Comparison of ENCODE assay signal across 21 mouse cellular contexts in the genomic region with DNA sequence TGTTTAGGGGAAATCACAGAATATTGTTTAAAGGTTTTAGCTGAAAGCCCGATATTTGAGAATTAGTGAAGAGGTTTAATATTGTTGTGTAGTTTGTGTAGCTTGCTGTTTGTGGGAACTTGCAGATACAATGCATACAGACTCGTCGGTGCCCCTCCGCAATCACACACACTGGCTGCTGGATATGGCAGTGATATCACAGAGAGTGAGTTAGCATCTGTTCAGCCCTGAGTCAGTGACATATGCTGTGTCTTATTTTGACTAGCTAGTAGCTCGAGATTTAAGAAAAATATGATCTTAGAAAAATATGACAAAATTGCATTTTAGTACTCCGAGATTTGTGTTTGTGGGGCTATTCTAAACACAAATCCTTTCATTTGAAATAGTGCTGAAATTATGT. TPM values are rescaled to one million over a fixed set of nuclear protein-coding genes. Genes with fewer than 3 reads are reported as not detected.
DNase-seq lines count a peak whose midpoint lies in the region; ATAC-seq and TF ChIP-seq lines count a peak whose summit lies in the region.
"Had no signal": no experiment of that assay in that cellular context is flagged by ENCODE, and none has a peak within 500 bp of the region (broad histone marks: within the 10 kb centered on the region; RNA-seq: fewer than 3 reads in every experiment).

No protein-coding gene starts in this region.

- TF ChIP-seq CTCF in forebrain, postnatal 0 days (IDR thresholded peaks at IDR 0.05; ENCODE audit: low read depth): no peak
- no peak for TF ChIP-seq CTCF in brain, embryonic 14.5 days (IDR thresholded peaks at IDR 0.05; ENCODE audit: borderline replicate concordance, extremely low read depth, insufficient read depth, insufficient read length)

- H3K27me3 ChIP-seq in forebrain, postnatal 0 days (ENCODE audit: insufficient read depth, low read length): no peaks in the 10 kb centered on the region
- no peaks in the 10 kb centered on the region for H3K27me3 ChIP-seq in forebrain, embryonic 10.5 days (ENCODE audit: poor library complexity, severe bottlenecking)
- H3K27me3 ChIP-seq: embryonic facial prominence, embryonic 12.5 days; heart, embryonic 12.5 days; hindbrain, embryonic 15.5 days had no signal

- intact Hi-C loops in left cerebral cortex, postnatal 25 days (cut with DNase I): no loop called here
- intact Hi-C loops in left cerebral cortex, postnatal 36 days (cut with DNase I): no loop called here

- no peak overlapping the region for H3K27ac ChIP-seq in forebrain, postnatal 0 days (ENCODE audit: low read depth, low read length)
- H3K27ac ChIP-seq in forebrain, embryonic 10.5 days: no peak overlapping the region
- H3K27ac ChIP-seq: embryonic facial prominence, embryonic 12.5 days; gastrocnemius, adult 2 months; hindbrain, embryonic 10.5 days; hindbrain, embryonic 15.5 days had no signal

- no peaks in the 10 kb centered on the region for H3K36me3 ChIP-seq in forebrain, postnatal 0 days (ENCODE audit: insufficient read depth)
- H3K36me3 ChIP-seq in forebrain, embryonic 10.5 days (replicated peaks): no peaks in the 10 kb centered on the region; the same call in 1 of the 2 replicates
- H3K36me3 ChIP-seq: embryonic facial prominence, embryonic 12.5 days; hindbrain, embryonic 10.5 days; hindbrain, embryonic 15.5 days had no signal

- no peaks in the 10 kb centered on the region for H3K9me3 ChIP-seq in forebrain, postnatal 0 days (ENCODE audit: low read length)
- H3K9me3 ChIP-seq in forebrain, embryonic 10.5 days: no peaks in the 10 kb centered on the region
- H3K9me3 ChIP-seq: embryonic facial prominence, embryonic 12.5 days; heart, embryonic 12.5 days; hindbrain, embryonic 10.5 days had no signal

- ATAC-seq in forebrain, postnatal 0 days: peak; percentile 82
- no peak for ATAC-seq in erythroid progenitor cell, adult 5-6 weeks (replicated peaks; ENCODE audit: low FRiP score, poor library complexity, severe bottlenecking)
- ATAC-seq: intestine, embryonic 16.5 days had no signal

- DNase-seq in forebrain, postnatal 0 days: peak; percentile 39
- DNase-seq in forebrain, embryonic 10.5 days (ENCODE audit: extremely low spot score, low spot score): no peak
- peak; percentile 8 to 67 for DNase-seq in left cerebral cortex, postnatal 25 days (ENCODE audit: low spot score in 2 of 2)
- DNase-seq in left cerebral cortex, postnatal 36 days (ENCODE audit: low spot score in 2 of 2): no peak
- DNase-seq in brain, embryonic 14.5 days (ENCODE audit: low read depth): peak; percentile 60
- DNase-seq: adrenal gland, adult 2 months; adrenal gland, postnatal 25 days; cerebellum, adult 11 months; cerebellum, adult 8-10 months; cerebellum, postnatal 14 days; embryo, embryonic 11 days; gastrocnemius, adult 2 months; gastrocnemius, postnatal 25 days had no signal

- no peak overlapping the region for H3K9ac ChIP-seq in forebrain, postnatal 0 days
- H3K9ac ChIP-seq: embryonic facial prominence, embryonic 12.5 days; heart, embryonic 12.5 days; hindbrain, embryonic 15.5 days had no signal

- no peak for TF ChIP-seq POLR2A in brain, embryonic 14.5 days (IDR thresholded peaks at IDR 0.05; ENCODE audit: borderline replicate concordance, extremely low read depth, insufficient read depth, insufficient read length, poor library complexity, severe bottlenecking)

- H3K4me1 ChIP-seq in forebrain, postnatal 0 days (ENCODE audit: insufficient read depth): no peaks in the 10 kb centered on the region
- H3K4me1 ChIP-seq in forebrain, embryonic 10.5 days: 0 out of 2 replicates have a peak, but pooled peaks cover 4% of the 10 kb centered on the region
- H3K4me1 ChIP-seq: embryonic facial prominence, embryonic 12.5 days; heart, embryonic 12.5 days; hindbrain, embryonic 10.5 days; hindbrain, embryonic 15.5 days had no signal

- H3K4me2 ChIP-seq in forebrain, postnatal 0 days (ENCODE audit: low read depth): no peak overlapping the region
- H3K4me2 ChIP-seq: embryonic facial prominence, embryonic 12.5 days; heart, embryonic 12.5 days; hindbrain, embryonic 15.5 days had no signal

- H3K4me3 ChIP-seq in forebrain, postnatal 0 days (ENCODE audit: low read depth, low read length): no peak overlapping the region
- H3K4me3 ChIP-seq in forebrain, embryonic 10.5 days: no peak overlapping the region
- H3K4me3 ChIP-seq: embryonic facial prominence, embryonic 12.5 days; gastrocnemius, adult 2 months; heart, embryonic 12.5 days; hindbrain, embryonic 10.5 days; hindbrain, embryonic 15.5 days had no signal

- 67% methylated on average over 6 of the region's 6 CpGs for WGBS in forebrain, postnatal 0 days
- 91% methylated on average over 6 of the region's 6 CpGs for WGBS in forebrain, embryonic 10.5 days

RNA-seq across cellular contexts. Expression of a gene that starts 49.9 kb away (rescaled TPM):
- total RNA-seq in forebrain, postnatal 0 days (2014; rRNA removed): 39.6 and 50.8 TPM in 2 replicates
- 18.3 and 37.2 TPM in 2 replicates for polyA plus RNA-seq in forebrain, postnatal 0 days (2015; fragmentation: Nextera tagmentation; extraction: Ambion mirVana)
- polyA plus RNA-seq in forebrain, embryonic 10.5 days (2016; fragmentation: Nextera tagmentation; extraction: Ambion mirVana): 18.2 and 19.0 TPM in 2 replicates
- 10 to 100 TPM in 1 of 2 experiments, 1 to 10 TPM in 1; 7.6 to 19.8 TPM for total RNA-seq in left cerebral cortex, postnatal 25 days (2021)
- total RNA-seq in left cerebral cortex, postnatal 36 days (2021): 10 to 100 TPM; 10.3 to 17.7 TPM
- polyA plus RNA-seq in brain, embryonic 14.5 days (2012; rRNA removed): 41.9 and 69.6 TPM in 2 replicates
- not detected in 2 replicates for total RNA-seq in erythroid progenitor cell, adult 5-6 weeks (2015; ENCODE audit: low replicate concordance)
- total RNA-seq in erythroid progenitor cell, adult 5-6 weeks (2017; ENCODE audit: low replicate concordance): 1.4 TPM in 1 of 2 replicates, not detected in the other
- total RNA-seq: common myeloid progenitor, adult 5-6 weeks; granulocyte monocyte progenitor cell, adult 5-6 weeks had no signal

Comparison
In these comparisons a context has a peak if more than half of its experiments do, and no peak if none do; other contexts are left out.
1. DNase-seq: peak in forebrain, postnatal 0 days (single experiment), left cerebral cortex, postnatal 25 days (2 of 2) and brain, embryonic 14.5 days (single experiment); none in forebrain, embryonic 10.5 days (single experiment) and left cerebral cortex, postnatal 36 days (0 of 2).